Mouse (Mus musculus) ES-Bruce4 (cell line): ENCODE data around the gene Tcp1.

ENCODE experiments used
- CTCF ChIP-seq: IDR thresholded peaks from one replicate; pipeline ENCODE4 v1.8.1; 2011; ENCODE audit warnings: low read depth, low read length
- EP300 ChIP-seq: IDR thresholded peaks from 2 replicates; pipeline ENCODE4 v1.6.1; 2011; ENCODE audit warnings: low read depth, low read length; ENCODE audit not compliant: insufficient read depth
- POLR2A ChIP-seq: IDR thresholded peaks from one replicate; pipeline ENCODE4 v1.8.1; 2011; ENCODE audit warnings: low read length; ENCODE audit not compliant: insufficient read depth

- TF ChIP-seq CTCF: no peak
- no peak for TF ChIP-seq POLR2A
- TF ChIP-seq EP300: no peak
Observed at GRCm38 (mm10) chr17:12906436-12906835, 9.1 kb upstream of the Tcp1 start.
